Mouse (Mus musculus) intestine, embryonic 16.5 days (tissue): Measurements from ENCODE around the gene Clspn. TPM values are rescaled to one million over a fixed set of nuclear protein-coding genes. Genes with fewer than 3 reads are reported as not detected.
"Not testable (repeated sequence)": the region's sequence is repeated elsewhere in the genome, so short reads cannot be mapped to it uniquely, and the experiment has no call there.

Experiments
- ATAC-seq: fragments of 200-750 bp; cut with Nextera tagmentation; 2 replicates; pipeline ENCODE4 v1.8.0; 2017; ENCODE audit warnings: moderate TSS enrichment, moderate library complexity
- H3K27ac ChIP-seq: fragments of 300-500 bp; sonication (generic); 2 replicates; pipeline ENCODE4 v1.5.1; 2014; ENCODE audit warnings: mild to moderate bottlenecking, low read length
- H3K27me3 ChIP-seq: fragments of 300-500 bp; sonication (generic); replicated peaks from 2 replicates; pipeline ENCODE4 v1.6.1; 2014; ENCODE audit warnings: low read length, control low read depth, mixed read lengths; ENCODE audit not compliant: control insufficient read depth, insufficient read depth
- H3K36me3 ChIP-seq: fragments of 300-500 bp; sonication (generic); 2 replicates; pipeline ENCODE4 v1.6.1; 2014; ENCODE audit warnings: low read length, control low read depth; ENCODE audit not compliant: control insufficient read depth, insufficient read depth
- H3K4me1 ChIP-seq: fragments of 300-500 bp; sonication (generic); 2 replicates; pipeline ENCODE4 v1.6.1; 2014; ENCODE audit warnings: low read length, control low read depth, mixed read lengths; ENCODE audit not compliant: control insufficient read depth, insufficient read depth
- H3K4me2 ChIP-seq: fragments of 300-500 bp; sonication (generic); 2 replicates; pipeline ENCODE4 v1.6.1; 2014; ENCODE audit warnings: low read depth, low read length, control low read depth
- H3K4me3 ChIP-seq: fragments of 300-500 bp; sonication (generic); 2 replicates; pipeline ENCODE4 v1.5.1; 2014; ENCODE audit warnings: mild to moderate bottlenecking, low read length
- H3K9ac ChIP-seq: fragments of 300-500 bp; sonication (generic); 2 replicates; pipeline ENCODE4 v1.6.1; 2014; ENCODE audit warnings: low read depth, low read length
- H3K9me3 ChIP-seq: fragments of 300-500 bp; sonication (generic); 2 replicates; pipeline ENCODE4 v1.6.1; 2016; ENCODE audit warnings: low read length, control low read depth; ENCODE audit not compliant: control insufficient read depth
- WGBS: fragments of 180-500 bp; shearing (Covaris S2); extraction: QIAGEN DNeasy Blood & Tissue Kit; methylation state at CpG from one replicate; pipeline ENCODE4 v1.1.7; 2014; 5-methylcytosine and 5-hydroxymethylcytosine counted together
- polyA plus RNA-seq: library from polyadenylated mRNA; unstranded; fragments of >200 nt; fragmentation: Nextera tagmentation; extraction: Ambion mirVana; gene quantifications from 2 replicates; pipeline ENCODE4 v1.2.1, GENCODE M21; 2015

The Clspn gene
- polyA plus RNA-seq, 1 experiment from 2014 or later = 26.5 TPM

DNA sequence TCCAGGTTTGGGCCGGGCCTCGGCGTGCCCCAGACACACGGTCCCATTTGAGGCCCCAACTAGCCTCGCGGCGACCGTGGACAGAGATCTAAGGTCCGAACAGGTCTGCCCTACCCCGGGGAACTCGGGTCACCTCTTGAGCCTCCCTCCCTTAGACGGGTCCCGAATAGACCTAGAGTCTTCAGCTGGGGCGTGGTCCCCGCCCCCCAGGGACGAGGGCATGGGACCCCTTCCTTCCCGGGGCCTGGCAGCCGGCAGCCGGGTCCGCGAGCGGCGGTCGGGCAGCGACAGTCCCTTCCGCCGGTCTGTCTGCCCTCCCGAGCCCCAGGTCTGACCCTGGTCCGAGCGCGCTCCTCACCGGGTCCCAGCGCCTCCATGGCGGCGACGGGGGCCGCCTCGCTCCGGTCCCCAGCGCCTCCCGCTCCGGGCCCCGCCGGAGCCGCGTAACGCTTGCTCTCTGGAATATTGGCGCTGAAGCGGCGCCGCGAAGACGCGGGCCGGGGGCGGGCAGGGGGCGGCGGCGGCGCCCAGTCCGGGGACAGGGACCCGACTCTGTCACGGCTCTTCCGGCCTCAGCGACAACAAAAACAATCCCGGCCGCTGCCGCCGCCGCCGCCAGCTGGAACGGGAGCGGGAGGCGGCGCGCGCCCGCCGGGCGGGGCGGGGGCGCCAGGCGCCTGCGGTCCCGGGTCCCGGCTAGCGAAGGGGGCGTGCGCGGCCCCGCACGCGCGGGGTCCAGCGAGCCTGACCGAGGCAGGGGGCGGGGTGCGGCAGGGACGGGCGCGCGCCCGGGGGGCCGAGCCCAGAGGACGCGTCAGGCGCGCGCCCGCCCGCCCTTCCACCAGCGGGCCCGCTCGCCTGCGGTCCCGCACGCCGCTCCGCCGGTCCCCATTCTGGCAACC lies 23.7 kb upstream of the Clspn start, which contains the start of gene Ago4:
Ago4 (minus strand) TSS at position 646 of the 902 bp plus-strand sequence.
- H3K27me3 ChIP-seq = no peaks in the 10 kb centered on the region
- ATAC-seq = peak; percentile 94
- H3K36me3 ChIP-seq = no peaks in the 10 kb centered on the region
- peak within 1 kb of the TSS; percentile 82 for H3K9ac ChIP-seq
- peak within 1 kb of the TSS; percentile 70 for H3K4me2 ChIP-seq
- peak within 1 kb of the TSS; percentile 93 for H3K4me3 ChIP-seq
- H3K27ac ChIP-seq = no peak within 1 kb of the TSS
- under 1% methylated on average over 85 of the region's 120 CpGs for WGBS
- H3K4me1 ChIP-seq = no peaks in the 10 kb centered on the region
- H3K9me3 ChIP-seq = no peaks in the 10 kb centered on the region

DNA sequence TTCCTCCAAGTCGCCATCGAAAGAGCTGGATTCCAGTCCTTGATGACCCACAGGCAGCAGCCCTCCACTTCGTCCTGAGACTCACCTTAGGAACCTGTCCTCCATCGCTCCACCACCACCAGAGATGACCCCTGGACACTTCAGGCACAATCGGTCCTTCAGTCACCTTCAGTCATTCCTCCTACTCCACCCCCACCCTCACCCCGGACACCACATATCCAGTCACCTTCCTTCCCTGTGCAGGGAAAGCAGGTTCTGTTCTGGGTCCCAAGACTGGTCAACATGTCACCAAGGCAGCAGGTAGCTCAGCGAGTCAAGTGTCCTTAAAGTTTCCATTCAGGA lies 23.0 kb upstream of the Clspn start:
- Histone ChIP-seq H3K9ac (peak overlapping the region; percentile 82), H3K4me1 (no peaks in the 10 kb centered on the region), H3K27me3 (no peaks in the 10 kb centered on the region), H3K27ac (no peak overlapping the region), H3K4me3 (peak overlapping the region; percentile 93), H3K4me2 (peak overlapping the region; percentile 70), H3K36me3 (no peaks in the 10 kb centered on the region), H3K9me3 (no peaks in the 10 kb centered on the region)
- WGBS = 9% methylated on average over 7 of the region's 7 CpGs
- ATAC-seq = peak; percentile 37; the same call in 1 of the 2 replicates

DNA sequence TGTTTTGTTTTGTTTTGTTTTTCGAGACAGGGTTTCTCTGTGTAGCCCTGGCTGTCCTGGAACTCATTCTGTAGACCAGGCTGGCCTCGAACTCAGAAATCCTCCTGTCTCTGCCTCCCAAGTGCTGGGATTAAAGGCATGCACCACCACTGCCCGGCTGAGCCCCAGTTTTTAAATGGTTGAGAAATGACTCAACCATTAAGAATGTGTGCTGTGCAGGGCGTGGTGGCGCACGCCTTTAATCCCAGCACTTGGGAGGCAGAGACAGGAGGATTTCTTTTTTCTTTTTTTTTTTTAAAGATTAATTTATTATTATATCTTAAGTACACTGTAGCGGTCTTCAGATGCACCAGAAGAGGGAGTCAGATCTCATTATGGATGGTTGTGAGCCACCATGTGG lies 21.1 kb upstream of the Clspn start:
- not testable (repeated sequence) for H3K4me1 ChIP-seq, H3K27ac ChIP-seq, ATAC-seq, H3K9ac ChIP-seq, H3K36me3 ChIP-seq, H3K4me2 ChIP-seq, H3K4me3 ChIP-seq, H3K27me3 ChIP-seq, H3K9me3 ChIP-seq
- WGBS = 89% methylated on average over 7 of the region's 7 CpGs

DNA sequence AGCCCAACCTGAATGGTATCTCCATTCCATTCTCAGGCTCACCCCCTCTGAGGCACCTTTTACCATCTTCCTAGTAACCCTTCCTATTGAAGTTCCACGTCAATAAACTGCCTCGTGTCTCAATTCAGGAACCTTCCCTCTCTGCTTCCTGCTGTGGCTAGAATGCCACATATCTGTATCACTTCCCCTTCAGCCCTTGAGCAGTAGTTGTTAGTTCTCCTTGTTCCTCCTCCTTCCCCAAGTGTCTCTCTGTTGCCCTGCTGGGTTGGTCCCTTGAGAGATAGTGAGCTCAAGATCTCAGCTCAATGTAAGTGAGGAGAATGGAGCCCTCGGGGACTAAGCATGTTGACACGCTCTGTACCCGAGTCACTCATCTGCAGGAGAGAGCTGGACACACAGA lies 19.9 kb upstream of the Clspn start:
- Histone ChIP-seq H3K36me3 (no peaks in the 10 kb centered on the region), H3K9ac (no peak overlapping the region), H3K27me3 (no peaks in the 10 kb centered on the region), H3K9me3 (no peaks in the 10 kb centered on the region), H3K4me2 (no peak overlapping the region), H3K27ac (no peak overlapping the region), H3K4me3 (no peak overlapping the region), H3K4me1 (no peaks in the 10 kb centered on the region)
- no peak for ATAC-seq
- WGBS = 74% methylated on average over 5 of the region's 5 CpGs

DNA sequence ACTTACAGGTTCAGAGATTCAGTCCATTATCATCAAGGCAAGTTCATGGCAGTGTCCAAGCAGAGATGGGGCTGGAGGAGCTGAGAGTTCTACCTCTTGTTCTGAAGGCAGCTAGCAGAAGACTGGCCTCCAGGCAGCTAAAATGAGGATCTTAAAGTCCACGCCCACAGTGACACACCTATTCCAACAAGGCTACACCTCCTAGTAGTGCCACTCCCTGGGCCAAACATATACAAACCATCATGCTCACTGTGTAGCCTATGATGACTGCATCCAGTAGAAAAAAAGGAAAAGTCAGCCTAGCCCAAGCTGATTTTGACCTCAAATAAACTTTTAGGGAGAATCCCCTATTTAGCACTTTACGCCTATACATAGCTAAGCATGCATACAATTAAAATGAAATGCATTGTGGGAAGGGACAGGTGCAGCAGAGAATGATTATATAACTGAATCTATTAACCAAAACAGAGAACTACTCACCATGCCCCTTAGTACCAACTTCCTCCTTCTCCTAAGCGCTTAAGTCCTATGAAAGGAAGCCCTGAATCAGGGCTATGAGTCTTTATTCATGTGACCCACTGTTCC lies 16.2 kb upstream of the Clspn start:
- Histone ChIP-seq H3K9ac (no peak overlapping the region), H3K27me3 (no peaks in the 10 kb centered on the region), H3K4me3 (no peak overlapping the region), H3K36me3 (no peaks in the 10 kb centered on the region), H3K4me2 (no peak overlapping the region), H3K4me1 (no peaks in the 10 kb centered on the region), H3K9me3 (no peaks in the 10 kb centered on the region), H3K27ac (no peak overlapping the region)
- WGBS = 74% methylated on average over 3 of the region's 3 CpGs
- no peak for ATAC-seq

DNA sequence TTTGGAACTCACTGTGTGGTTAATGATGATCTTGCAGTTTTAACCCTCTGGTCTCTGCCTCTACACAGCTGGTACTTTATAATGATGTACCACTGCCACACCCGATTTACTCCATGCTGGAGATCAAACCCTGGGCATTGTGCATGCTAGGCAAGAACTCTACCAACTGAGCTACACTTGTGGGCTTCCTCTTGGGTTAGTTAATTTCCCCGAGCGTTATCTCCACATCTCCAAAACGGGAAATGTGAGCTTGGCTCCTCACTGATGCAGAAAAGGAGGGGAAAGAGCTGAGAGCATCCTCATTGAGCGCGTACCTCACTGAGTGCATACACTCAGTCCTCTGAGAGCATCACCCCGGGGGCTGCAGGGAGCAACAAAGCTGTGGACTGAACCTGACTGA lies 13.9 kb upstream of the Clspn start:
- ATAC-seq = no peak
- no peaks in the 10 kb centered on the region for H3K27me3 ChIP-seq
- no peaks in the 10 kb centered on the region for H3K4me1 ChIP-seq
- no peak overlapping the region for H3K4me3 ChIP-seq
- no peak overlapping the region for H3K27ac ChIP-seq
- 68% methylated on average over 7 of the region's 7 CpGs for WGBS
- H3K9ac ChIP-seq = no peak overlapping the region
- H3K36me3 ChIP-seq = no peaks in the 10 kb centered on the region
- no peak overlapping the region for H3K4me2 ChIP-seq
- no peaks in the 10 kb centered on the region for H3K9me3 ChIP-seq

DNA sequence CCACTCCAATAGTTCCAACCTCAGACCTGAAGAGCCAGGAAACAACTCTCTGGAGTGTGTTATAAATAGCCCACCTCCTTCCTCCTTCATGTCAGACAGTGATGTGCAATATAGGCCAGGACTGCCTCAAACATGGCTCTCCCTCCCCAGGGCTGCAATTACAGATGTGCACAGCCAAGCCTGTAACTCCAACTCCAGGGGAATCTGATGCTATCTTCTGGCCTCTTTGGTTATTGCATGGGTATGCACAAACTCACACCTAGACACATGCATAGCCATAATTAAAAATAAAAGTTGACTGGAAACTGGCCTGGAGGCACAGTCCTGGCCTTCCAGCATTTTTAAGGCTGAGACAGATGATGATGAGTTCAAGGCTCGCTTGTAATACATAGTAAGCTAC lies 11.7 kb upstream of the Clspn start:
- H3K4me1 ChIP-seq = no peaks in the 10 kb centered on the region
- H3K27me3 ChIP-seq = no peaks in the 10 kb centered on the region
- WGBS = 73% methylated on average over 1 of the region's 1 CpGs
- no peaks in the 10 kb centered on the region for H3K36me3 ChIP-seq
- H3K9me3 ChIP-seq = no peaks in the 10 kb centered on the region
- no peak overlapping the region for H3K4me3 ChIP-seq
- no peak overlapping the region for H3K4me2 ChIP-seq
- no peak overlapping the region for H3K9ac ChIP-seq
- ATAC-seq = no peak
- H3K27ac ChIP-seq = no peak overlapping the region

DNA sequence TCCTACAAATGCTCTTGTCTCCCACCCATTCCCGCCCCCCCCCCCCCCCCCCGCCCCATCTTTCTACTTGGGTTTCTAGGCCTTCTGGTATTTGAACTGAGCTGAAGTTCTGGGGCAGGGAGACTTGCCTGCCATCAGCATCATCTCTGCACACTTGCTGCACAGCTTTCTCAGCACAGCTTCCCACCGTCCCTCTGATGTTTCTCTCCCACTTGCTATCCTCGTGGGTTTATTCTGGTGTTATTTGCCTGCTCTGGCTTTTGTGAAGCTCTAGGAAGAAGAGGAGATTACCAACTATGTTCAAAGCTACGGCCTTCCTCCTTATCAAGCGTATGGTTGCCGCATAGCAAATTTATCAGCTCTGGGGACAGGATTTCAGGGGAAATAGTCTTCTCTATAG lies 11.0 kb upstream of the Clspn start:
- Histone ChIP-seq H3K27me3 (no peaks in the 10 kb centered on the region), H3K36me3 (no peaks in the 10 kb centered on the region), H3K9ac (no peak overlapping the region), H3K4me2 (no peak overlapping the region), H3K4me3 (no peak overlapping the region), H3K9me3 (no peaks in the 10 kb centered on the region), H3K4me1 (no peaks in the 10 kb centered on the region), H3K27ac (no peak overlapping the region)
- 69% methylated on average over 7 of the region's 7 CpGs for WGBS
- ATAC-seq = no peak

DNA sequence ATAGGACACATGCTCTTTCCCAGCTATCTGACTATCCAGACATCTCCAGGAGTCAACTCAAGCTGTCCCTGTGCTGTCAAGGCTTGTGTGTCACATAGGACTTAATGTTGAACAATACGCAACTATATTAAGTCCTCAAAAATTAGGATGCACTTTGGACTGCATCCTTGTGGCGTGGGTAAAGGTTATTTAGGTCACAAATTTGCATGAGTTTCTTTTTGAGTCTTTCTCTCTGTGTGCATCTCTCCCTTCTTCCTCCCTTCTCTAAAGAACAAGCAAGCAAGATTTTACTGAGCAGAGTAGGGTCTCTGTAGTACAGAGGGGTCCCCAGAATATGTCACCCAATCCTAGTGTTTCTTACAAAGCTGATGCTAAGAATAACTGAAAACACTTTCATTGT lies 10.6 kb upstream of the Clspn start:
- no peak for ATAC-seq
- 78% methylated on average over 2 of the region's 2 CpGs for whole genome bisulfite sequencing
- no peak overlapping the region for H3K27ac ChIP-seq
- H3K4me2 ChIP-seq = no peak overlapping the region
- no peaks in the 10 kb centered on the region for H3K36me3 ChIP-seq
- no peak overlapping the region for H3K4me3 ChIP-seq
- H3K9ac ChIP-seq = no peak overlapping the region
- H3K4me1 ChIP-seq = no peaks in the 10 kb centered on the region
- H3K27me3 ChIP-seq = no peaks in the 10 kb centered on the region
- H3K9me3 ChIP-seq = no peaks in the 10 kb centered on the region
